Mouse (Mus musculus): Measurements from ENCODE around the gene Nhs.

Nhs gene

DNA sequence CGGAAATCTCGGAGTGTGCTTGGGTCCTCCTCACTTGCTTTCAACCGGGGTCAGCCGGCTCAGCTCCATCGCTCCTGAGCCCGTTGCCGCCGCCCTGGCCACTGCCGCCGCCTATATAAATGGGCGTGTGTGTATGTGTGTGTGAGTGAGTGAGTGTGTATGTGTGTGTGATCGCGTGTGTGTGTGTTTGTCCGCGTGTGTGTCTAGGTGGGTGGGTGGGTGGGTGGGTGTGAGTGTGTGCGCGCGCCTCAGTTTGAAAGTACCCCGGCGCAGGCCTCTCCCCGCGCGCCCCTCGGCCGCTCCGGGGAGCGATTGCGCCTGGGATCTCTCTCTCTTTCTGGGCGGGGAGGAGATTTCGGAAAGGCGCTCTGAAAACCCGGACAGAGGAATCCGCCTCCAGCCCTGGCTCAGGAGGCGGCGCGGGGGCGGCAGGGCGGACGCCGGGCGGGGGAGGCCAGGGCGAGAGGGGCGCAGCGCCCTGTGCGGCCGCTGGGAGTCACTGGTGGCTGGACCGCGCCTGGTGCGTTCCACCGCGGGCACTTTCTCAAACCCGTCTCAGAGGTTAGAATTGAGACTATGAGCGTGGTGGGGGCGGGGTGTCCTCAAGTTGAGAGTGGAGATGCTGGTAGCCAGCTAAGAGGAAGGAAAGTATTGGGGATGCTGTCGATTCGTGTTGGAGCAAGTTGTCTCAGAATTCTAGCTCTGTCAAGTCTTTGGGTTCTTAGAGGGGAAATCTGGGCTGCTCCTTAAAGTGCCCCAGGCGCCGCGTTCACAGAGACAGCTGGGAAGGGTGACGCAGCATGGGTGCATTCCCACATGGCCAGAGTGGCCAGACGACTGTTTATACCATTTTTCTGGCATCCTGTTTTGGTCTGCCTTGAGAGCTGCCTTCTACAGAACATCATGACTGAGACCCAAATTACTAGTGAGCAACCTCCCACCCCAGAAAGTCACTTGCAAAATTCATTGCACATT is at the start of gene Nhs:
Gene Nhs (minus strand): TSS at position 94 of the 975 bp plus-strand sequence.
- in situ Hi-C loops (cut with MboI, MseI) = no loop called here

DNA sequence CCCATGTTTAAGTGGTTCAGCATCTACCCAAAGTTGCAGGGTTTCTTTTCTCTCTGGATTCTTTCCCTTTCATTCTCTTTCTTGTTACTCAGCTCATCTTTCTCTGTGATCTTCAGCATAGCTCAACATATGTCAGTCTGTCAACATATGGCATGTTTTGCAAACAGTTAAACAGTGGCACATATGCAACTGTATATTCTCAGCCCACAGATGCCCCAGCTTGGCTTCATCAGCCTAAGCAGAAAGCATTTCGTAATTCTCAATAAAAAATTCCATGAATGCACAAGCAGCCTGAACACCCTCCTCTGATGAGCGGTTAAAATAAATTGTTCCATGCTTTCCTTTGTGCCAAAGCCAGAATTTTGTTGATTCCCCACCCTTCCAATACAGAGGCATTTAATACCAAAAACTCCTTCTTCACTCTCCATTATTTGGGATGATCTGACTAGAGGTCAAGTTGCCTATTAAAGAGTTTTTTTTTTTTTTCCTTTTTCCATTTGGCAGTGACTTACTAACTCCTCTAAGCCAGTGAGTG is 46.9 kb upstream of the Nhs start:
- in situ Hi-C loops (cut with MboI, MseI) = no loop called here

DNA sequence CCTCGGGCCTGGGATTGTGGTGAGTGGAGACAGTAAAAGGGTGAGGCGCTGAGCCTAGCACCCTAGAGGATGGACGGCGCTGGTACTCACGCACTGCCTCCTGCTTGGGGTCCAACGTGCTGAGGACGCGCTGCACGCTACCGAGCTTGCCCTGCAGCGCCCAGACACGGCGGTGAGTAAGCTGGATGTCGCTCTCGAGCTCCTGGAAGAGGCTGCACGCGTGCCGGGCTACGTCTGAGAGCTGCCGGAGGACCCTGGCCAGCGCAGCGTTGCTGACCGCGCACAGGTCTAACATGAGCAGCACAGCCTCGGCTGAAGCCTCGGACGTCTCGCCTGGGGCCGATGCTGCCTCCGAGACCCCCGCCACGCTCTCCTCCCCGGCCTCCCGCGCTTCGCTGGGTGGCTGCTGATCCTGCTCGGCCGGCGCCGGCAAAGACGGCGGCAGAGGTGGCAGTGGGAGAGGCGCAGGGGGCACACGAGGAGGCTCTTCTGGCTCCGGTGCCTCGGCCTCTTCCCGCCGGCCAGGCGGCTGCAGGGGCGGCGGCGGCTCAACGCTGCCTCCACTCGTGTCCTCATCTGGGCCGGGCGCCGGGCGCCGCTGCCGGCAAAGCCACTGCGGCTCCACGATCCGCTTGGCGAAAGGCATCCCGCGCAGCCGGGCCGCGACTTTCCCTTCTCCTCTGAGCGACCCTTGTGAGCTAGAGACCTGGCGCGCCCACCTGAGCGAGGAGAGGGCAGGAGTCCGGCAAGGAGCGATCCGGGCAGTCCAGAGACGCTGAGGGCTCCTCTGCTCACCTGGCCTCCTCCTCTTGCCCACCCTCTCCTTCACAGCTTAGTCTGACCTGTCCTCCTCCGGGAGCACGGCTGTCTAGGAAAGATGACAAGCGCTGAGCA is 540 bp downstream of the Nhs start:
- in situ Hi-C loops (cut with MboI, MseI) = no loop called here

DNA sequence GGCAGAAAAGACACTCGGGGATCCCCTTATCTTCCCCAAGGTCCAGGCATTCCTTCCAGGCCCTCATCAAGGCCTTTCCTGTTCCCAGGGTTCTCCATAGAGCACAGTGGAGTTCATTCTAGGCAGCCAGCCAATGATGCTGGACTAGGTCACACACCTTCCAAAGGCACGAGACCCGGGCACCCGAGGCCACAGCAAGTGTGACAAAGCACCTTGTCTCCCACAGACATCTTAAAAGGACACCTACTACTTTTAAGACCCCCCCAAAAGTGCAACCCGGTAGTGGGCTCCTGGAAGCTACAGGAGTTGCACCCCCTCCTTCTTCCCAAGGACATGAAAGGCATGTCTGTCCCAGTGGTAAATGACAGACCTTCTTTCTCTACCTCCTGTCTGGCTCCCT is 1.4 kb downstream of the Nhs start:
- in situ Hi-C loops (cut with MboI, MseI) = no loop called here

DNA sequence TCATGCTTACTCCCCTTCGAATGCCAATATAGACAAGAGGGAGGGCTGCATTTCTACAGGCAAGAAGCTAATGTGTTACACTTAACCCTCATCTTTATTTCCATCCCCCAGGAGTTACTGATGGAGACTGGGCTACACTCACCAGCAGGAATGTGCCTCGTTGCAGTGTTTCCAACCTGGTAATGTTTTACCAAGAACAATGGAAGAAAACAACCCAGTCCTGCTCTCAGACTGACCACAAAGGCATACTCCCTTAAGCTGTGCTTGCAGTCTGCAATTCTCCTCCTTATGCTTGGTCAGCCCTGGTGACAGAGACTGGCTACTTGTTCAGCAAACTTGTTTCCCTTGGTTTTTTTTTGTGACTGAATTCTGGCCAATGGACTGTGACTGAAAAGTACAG is 21.7 kb downstream of the Nhs start:
- in situ Hi-C loops (cut with MboI, MseI) = no loop called here

DNA sequence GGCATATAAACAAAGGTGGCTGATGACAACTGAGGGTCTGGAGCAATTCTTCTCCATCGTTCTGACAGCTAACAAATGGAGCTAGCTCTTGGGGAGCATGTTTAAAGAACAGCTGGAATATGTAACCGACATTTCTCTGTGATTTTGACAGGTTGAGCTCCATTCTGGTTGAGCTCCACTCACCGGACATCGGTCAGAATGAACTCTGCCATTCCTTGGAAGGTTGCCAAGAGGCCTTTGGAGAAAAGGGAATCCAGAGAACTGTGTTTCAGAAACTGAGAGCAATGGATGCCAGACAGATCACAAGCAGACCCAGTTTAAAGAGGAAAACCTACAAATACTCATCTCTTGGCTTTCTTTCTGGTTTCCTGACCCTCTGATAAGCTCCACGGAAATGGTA is 46.3 kb downstream of the Nhs start:
- in situ Hi-C loops (cut with MboI, MseI) = no loop called here

DNA sequence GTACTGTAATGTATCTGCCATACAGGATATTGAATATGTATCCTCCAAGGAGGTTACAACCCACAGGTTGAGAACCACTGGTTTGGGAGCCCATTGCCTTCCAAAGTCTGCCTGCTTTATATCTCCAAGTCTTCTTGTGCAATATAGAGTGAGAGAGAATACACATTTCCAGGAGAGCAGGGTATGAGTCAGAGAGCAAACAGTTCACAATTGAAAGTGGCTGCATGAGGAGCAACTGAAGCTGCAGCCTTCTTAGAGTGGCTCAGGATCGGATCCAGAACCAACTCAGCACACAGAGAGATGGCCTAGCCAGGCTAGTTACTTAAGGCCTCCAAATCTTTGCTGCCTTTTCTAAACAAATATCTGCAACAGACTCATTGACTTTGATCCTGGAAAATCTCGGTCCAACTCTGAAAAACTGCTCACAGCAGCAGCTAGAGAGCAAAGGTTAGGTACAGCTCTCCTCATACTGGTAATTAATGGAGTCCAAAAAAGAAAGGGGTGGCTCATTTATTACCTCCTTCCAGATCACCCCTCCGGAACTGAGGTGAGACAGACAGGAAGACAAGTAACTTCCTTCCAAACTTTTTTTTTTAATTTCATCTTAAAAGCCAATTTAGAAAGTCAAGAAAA is 56.6 kb downstream of the Nhs start:
- in situ Hi-C loops (cut with MboI, MseI) = no loop called here

DNA sequence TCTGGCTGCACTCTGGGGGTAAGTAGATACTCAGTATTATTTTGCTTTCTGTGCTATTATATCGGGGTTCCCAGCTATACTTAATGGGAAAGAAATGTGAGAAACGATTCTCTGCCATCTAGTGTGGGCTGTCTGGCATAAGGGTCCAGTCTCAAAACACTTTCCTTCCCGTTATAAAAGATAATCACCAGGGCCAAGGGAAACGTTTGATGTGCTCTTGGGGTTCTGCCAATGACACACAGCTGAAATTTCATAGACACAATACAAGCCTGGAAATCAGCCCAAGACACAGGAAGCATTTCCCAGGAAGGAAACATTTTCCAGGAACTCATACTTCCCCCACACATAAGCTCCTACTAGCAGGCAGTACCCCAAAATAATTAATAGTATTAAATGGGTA is 61.2 kb downstream of the Nhs start:
- in situ Hi-C loops (cut with MboI, MseI) = no loop called here

DNA sequence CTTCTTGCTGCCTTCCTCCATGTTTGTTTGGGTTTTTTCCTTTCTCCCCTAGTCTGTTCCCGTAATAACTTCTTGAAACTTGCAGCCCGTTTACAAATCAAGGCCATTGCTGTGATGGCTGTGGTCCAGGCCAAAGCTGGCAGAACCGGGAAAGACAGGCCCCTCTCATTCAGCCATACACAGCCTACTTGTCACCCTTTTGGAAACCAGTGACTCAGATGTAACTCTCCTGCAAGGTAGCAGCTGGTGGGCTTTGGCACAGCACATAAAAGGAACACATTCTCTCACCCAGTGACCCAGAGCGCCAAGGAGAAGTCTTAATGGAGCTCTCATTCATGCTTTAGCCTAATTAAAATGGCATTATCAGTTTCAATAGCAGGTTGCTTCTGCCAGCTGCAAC is 72.2 kb downstream of the Nhs start:
- in situ Hi-C loops (cut with MboI, MseI) = no loop called here

DNA sequence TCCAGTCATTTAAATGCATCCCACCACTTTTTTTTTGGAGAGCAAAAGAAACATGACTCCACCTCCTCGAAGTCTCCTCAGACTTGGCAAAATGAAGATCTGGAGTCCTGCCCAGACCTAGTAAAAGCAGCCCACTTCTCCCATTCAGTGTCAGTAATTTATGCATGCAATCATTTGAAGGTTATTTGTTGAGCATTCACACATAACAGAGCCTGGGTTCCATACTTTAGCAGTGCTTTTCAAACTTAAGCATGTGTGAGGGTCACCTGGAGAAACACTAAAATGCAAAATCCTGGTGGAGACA is 73.7 kb downstream of the Nhs start:
- in situ Hi-C loops (cut with MboI, MseI) = no loop called here

DNA sequence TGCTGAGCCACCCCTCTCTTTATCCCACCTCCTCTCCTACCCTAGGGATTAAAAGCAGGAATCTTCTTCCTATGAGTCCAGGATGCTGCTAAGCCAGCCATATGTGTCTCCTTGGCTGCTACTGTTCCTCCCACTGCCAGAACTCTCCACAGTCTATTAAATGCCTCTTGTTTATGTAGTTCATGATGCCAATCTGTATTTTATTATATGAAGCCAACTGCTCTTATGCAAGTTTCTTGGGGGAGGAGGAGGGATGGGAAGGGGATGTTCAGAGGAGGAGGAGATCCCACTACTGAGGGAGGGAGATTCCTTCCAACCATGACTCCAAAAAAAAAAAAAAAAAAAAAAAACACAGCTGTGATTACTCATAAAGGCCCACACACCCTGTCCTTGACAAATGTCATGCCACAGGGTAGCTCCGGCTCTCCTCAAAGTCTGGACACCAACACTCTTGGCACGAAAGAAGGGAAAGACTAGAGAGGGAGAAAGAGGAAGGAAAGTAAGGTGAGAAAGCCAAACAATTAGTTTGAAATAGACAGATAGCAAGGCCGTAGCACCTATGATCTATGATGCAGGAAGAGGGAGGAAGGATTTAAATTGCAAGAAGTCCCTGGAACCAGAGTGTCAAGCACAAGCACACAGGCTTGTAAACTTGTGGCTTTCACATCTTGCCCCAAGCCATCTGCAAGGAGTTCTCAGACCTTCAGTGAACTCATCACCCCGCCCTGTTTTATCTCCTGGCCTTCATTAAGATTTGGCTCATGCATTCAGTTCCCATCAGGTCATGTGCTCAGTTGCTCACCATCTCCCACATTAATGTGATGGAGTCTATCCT is 74.3 kb downstream of the Nhs start:
- in situ Hi-C loops (cut with MboI, MseI) = no loop called here

DNA sequence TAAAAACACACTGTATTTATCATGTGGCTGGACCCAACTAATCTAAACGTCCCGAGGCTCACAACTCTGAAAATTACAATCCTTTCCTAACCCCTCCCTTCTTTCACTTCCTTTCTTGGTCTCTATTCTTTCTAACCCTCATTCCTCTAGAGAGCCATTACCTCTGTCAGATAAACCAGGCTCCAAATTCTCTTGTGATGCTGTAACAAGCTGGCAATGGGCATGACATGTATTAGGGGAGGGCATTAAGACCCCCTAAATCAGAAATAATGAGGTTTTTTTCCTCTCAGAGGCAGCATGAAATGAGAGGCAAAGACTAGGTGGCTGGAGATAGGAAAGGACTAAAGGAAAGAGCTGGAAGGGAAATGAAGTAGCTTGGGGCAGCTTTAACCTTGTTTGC is 96.4 kb downstream of the Nhs start:
- in situ Hi-C loops (cut with MboI, MseI) = no loop called here

DNA sequence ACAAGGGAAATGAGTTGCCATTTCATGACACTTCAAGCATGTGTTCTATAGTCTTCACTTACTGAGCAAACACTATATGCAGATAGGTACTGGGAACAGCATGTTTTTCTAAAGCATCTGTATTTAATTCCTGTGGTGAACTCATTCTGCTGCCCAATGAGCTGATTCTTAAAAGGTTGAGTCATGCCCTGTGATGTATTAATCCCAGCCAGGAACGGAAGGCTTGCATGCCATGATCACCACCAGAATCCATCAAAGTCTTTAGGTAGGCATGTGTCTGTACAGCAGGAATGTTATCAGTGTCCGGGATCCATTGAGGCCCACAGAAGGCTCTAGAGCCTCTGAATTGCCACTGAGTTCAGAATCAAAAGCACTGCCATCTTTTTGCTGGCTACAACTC is 103.9 kb downstream of the Nhs start:
- in situ Hi-C loops (cut with MboI, MseI) = no loop called here

DNA sequence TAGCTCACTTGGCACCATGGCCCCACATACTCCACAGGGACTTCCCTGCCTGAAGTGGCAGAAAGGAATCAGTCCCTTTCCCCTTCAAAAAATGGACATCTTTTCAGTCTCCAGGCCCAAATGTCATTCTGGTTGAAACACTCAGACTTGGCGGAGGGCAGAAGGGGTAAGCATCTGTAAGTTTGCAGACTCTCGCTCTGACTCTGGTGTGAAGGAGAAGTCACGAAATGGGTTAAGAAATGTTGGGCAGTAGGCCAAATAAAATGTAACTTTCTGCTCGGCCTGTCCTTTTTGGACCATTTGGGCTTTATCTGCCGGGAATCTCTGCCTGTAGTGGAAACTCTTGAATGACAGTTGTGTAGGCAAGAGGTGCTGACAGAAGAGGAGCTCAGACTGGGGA is 106.0 kb downstream of the Nhs start:
- in situ Hi-C loops (cut with MboI, MseI) = no loop called here

DNA sequence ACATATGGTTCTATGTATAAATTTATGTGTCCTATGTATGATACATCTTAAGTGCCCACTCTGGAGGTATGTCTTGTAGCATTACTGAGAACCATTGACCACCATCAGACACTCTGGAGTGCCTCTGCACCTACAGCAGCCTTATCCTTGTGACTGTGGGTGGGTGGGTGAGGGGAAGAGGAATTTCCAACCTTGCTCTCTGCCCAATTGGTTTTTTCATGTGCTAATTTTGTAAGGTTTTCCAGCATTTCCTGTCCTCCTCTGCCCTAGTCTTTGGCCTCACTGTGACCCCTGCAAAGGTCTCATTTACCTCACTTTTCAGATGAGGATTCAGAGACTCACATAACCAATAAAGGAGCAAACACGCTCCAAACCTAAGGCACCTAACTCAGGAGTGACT is 107.0 kb downstream of the Nhs start:
- in situ Hi-C loops (cut with MboI, MseI) = no loop called here

DNA sequence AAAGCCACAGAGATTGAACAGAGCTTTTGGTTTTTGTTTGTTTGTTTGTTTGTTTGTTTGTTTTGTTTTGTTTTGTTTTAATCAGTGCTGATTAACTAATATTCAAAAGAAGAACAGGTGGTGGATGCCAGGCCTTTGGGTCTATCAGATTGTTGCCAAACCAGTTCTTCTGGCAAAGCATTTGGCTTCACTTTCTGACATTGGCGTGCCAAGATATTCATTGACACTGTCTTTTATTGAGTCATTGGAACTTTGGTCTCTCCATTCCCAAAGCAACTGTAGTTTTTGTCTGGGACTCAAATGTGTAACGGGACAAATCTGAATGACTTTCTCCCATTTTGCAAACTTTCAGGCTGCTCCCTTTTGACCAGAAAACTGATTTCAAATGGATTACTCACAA is 109.9 kb downstream of the Nhs start:
- in situ Hi-C loops (cut with MboI, MseI) = loop anchor here (25.0 kb wide), 1 partner anchor 1163 kb away; no protein-coding TSS in a partner anchor

DNA sequence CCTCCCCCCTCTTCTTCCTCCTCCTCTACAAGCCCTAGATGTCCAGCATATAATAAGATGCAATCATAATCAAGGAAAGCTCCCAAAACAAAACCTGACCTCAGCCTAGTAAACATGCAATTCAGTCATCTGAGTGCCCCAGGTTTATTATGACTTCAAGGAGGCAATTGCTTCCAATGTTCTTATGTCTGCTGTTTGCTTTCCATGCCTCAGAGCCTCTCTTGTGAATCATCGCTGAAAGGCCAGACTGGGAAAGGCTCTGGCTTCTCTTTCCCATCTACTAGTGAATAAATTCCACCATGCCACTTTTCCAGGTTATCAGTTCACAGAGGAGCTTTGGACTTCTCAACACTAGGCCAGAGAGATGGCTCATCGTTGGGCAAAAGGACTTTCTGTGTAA is 114.0 kb downstream of the Nhs start:
- in situ Hi-C loops (cut with MboI, MseI) = loop anchor here (25.0 kb wide), 1 partner anchor 1167 kb away; no protein-coding TSS in a partner anchor

DNA sequence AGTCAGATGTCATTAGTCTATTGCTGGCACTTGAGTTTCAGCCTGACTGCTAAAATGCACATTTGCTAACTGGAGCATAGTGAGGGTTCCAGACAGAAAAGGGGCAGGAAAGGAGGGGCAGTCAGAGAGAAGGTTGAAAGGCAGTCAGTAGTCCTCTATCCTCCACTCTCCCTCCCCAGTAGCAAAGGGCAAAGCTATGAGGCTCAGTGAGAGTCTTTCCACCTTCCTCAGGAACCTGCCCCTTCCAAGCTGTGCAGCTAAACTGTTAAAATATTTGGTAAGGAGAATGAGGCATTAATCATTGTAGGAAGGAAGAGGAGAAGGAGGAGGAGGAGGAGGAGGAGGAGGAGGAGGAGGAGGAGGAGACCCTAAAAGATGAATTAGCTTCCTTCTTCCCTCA is 115.4 kb downstream of the Nhs start:
- in situ Hi-C loops (cut with MboI, MseI) = loop anchor here (25.0 kb wide), 1 partner anchor 1168 kb away; no protein-coding TSS in a partner anchor

DNA sequence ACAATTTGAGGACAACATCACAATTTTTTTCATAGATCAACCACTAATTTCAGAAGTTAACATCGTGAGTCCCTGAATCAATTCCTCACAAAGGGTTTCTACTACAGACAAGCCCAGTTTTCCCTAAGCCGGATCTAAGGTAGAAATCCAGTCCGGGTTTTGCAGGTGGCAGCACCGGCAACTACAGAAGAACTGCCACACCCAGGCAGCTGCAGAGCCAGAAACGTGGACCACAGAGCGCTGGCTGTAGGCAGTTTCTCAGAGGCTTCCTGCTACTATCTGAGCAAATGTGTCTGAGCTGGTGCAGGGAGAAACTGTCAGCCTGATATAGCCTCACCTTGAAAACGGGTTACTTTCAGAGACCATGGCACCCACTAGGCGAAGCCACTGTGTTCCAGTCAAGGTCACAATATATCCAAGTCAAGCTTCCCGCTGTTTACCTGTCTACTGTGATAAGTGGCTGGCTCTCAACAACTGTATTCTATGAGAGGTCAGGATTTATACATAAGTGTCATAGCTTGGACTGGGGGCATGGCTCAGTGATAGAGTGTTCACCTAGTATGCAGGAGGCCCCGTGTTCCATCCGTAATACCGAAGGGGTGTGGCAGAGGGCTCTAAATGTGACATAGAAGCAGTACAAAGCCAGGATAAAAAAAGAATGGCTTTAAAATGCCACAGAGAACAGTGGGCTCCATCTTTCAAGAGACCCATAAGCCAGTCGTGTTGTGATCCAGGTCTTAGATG is 134.1 kb downstream of the Nhs start:
- in situ Hi-C loops (cut with MboI, MseI) = loop anchor here (25.0 kb wide), 1 partner anchor 1187 kb away; no protein-coding TSS in a partner anchor

DNA sequence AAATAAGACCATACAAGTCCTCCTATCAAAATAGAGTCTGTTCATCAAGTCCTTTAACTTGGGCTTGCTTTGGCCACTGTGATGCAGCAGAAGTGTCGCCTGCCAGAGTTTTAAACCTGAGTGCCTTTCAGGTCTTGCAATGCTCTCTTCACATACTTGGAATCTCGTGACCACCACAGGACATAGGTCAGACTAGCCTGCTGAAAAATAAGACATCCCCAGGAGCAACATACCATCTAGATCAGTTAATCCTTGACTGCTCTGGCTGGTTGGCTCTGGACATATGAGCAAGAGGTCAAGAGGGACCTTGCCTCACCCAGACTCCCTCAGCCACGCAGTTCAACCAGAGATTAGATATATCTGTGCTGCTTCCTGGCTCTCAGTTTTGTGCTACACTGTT is 137.8 kb downstream of the Nhs start:
- in situ Hi-C loops (cut with MboI, MseI) = no loop called here
